Mouse (Mus musculus): Measurements from ENCODE around the gene Josd2. TPM values are rescaled to one million over a fixed set of nuclear protein-coding genes. Genes with fewer than 3 reads are reported as not detected.

Josd2 gene
- polyA plus RNA-seq (2017; shearing (Covaris generic)), result 120 TPM

GRCm38 (mm10) chr7:44467811-44468411 is at the start of gene Josd2:
Gene Josd2, plus strand, starts transcription at chr7:44467980.

GRCm38 (mm10) chr7:44428968-44429521 is 38.7 kb upstream of the Josd2 start, which contains the start of gene Lrrc4b:
Gene Lrrc4b, plus strand, starts transcription at chr7:44429018.

GRCm38 (mm10) chr7:44465111-44465510 is 2.7 kb upstream of the Josd2 start, which contains the start of gene Aspdh:
Gene Aspdh, plus strand, starts transcription at chr7:44465391.

GRCm38 (mm10) chr7:44495992-44496770 is 28.4 kb downstream of the Josd2 start, which contains the start of the genes Emc10 and Fam71e1:
Gene Emc10, minus strand, starts transcription at chr7:44496529.
Gene Fam71e1, plus strand, starts transcription at chr7:44496581.

Other genes with a start within 250 kb of the Josd2 start
- 0.40 TPM for gene Klk1, start 242.6 kb upstream of the Josd2 start, polyA plus RNA-seq (2017; shearing (Covaris generic))
- not detected for gene Gm36864, start 231.8 kb upstream of the Josd2 start, polyA plus RNA-seq (2017; shearing (Covaris generic))
- gene 1700028J19Rik, start 221.3 kb upstream of the Josd2 start, polyA plus RNA-seq (2017; shearing (Covaris generic)), result 1.8 TPM
- 202 TPM for gene 2410002F23Rik, start 221.3 kb upstream of the Josd2 start, polyA plus RNA-seq (2017; shearing (Covaris generic))
- gene Acp4, start 210.6 kb upstream of the Josd2 start, polyA plus RNA-seq (2017; shearing (Covaris generic)), result not detected
- gene Gm15517, start 206.5 kb upstream of the Josd2 start, polyA plus RNA-seq (2017; shearing (Covaris generic)), result not detected
- gene Clec11a, start 161.1 kb upstream of the Josd2 start, polyA plus RNA-seq (2017; shearing (Covaris generic)), result 0.21 TPM
- gene Shank1, start 157.7 kb upstream of the Josd2 start, polyA plus RNA-seq (2017; shearing (Covaris generic)), result 0.11 TPM
- 0.10 TPM for gene Syt3, start 83.9 kb upstream of the Josd2 start, polyA plus RNA-seq (2017; shearing (Covaris generic))
- 0.38 TPM for gene 1700008O03Rik, start 82.2 kb upstream of the Josd2 start, polyA plus RNA-seq (2017; shearing (Covaris generic))
- not detected for gene Lrrc4b, start 39.0 kb upstream of the Josd2 start, polyA plus RNA-seq (2017; shearing (Covaris generic))
- gene Aspdh, start 2.6 kb upstream of the Josd2 start, polyA plus RNA-seq (2017; shearing (Covaris generic)), result not detected
- gene Emc10, start 28.5 kb downstream of the Josd2 start, polyA plus RNA-seq (2017; shearing (Covaris generic)), result 132 TPM
- gene Fam71e1, start 28.6 kb downstream of the Josd2 start, polyA plus RNA-seq (2017; shearing (Covaris generic)), result 3.8 TPM
- not detected for gene Mybpc2, start 56.7 kb downstream of the Josd2 start, polyA plus RNA-seq (2017; shearing (Covaris generic))
- gene Spib, start 64.1 kb downstream of the Josd2 start, polyA plus RNA-seq (2017; shearing (Covaris generic)), result 1.3 TPM
- gene Pold1, start 80.9 kb downstream of the Josd2 start, polyA plus RNA-seq (2017; shearing (Covaris generic)), result 64.9 TPM
- gene Nr1h2, start 86.0 kb downstream of the Josd2 start, polyA plus RNA-seq (2017; shearing (Covaris generic)), result 141 TPM
- 1.6 TPM for gene Napsa, start 104.4 kb downstream of the Josd2 start, polyA plus RNA-seq (2017; shearing (Covaris generic))
- gene Kcnc3, start 122.7 kb downstream of the Josd2 start, polyA plus RNA-seq (2017; shearing (Covaris generic)), result not detected
- gene Myh14, start 202.9 kb downstream of the Josd2 start, polyA plus RNA-seq (2017; shearing (Covaris generic)), result not detected
- gene Izumo2, start 240.8 kb downstream of the Josd2 start, polyA plus RNA-seq (2017; shearing (Covaris generic)), result not detected